Mouse (Mus musculus) monocyte, adult 5-6 weeks (primary cell): Measurements from ENCODE around the gene Ddx47. TPM values are rescaled to one million over a fixed set of nuclear protein-coding genes. Genes with fewer than 3 reads are reported as not detected.
A peak's percentile ranks its signal among the peaks of the same experiment; 100 is the strongest.

Source experiments
- ATAC-seq: fragments of 153-309, 156-312 bp; replicated peaks from 2 replicates; pipeline ENCODE4 v1.8.0; 2017; ENCODE audit warnings: mild to moderate bottlenecking; ENCODE audit not compliant: low TSS enrichment, insufficient number of reproducible peaks, severe bottlenecking, poor library complexity, low FRiP score
- total RNA-seq: library from RNA; stranded (forward); fragments of 200-1000, 200-491, 200-594 nt; gene quantifications from 3 replicates; pipeline ENCODE4 v1.2.3, GENCODE M21; 2017

Ddx47 gene
- total RNA-seq, 1 experiment from 2014 or later = 152 TPM

GRCm38 (mm10) chr6:135000272-135000671 lies 11.1 kb upstream of the Ddx47 start:
- ATAC-seq = no peak

GRCm38 (mm10) chr6:135001991-135002390 lies 9.4 kb upstream of the Ddx47 start:
- ATAC-seq = no peak

GRCm38 (mm10) chr6:135006372-135006771 lies 5.0 kb upstream of the Ddx47 start:
- no peak for ATAC-seq

- 0 out of 2 replicates have a peak, but pooled peaks have one; percentile 1 for ATAC-seq
Observed at GRCm38 (mm10) chr6:135011734-135012116, 313 bp downstream of the Ddx47 start.

GRCm38 (mm10) chr6:135017211-135017610 lies 5.8 kb downstream of the Ddx47 start:
- no peak for ATAC-seq

- no peak for ATAC-seq
Observed at GRCm38 (mm10) chr6:135019564-135019963, 8.2 kb downstream of the Ddx47 start.

GRCm38 (mm10) chr6:135021633-135022032 lies 10.2 kb downstream of the Ddx47 start:
- ATAC-seq = no peak

- ATAC-seq = no peak
Observed at GRCm38 (mm10) chr6:135023379-135023778, 12.0 kb downstream of the Ddx47 start.

GRCm38 (mm10) chr6:135024781-135025420 lies 13.5 kb downstream of the Ddx47 start:
- ATAC-seq = no peak

- ATAC-seq = 0 out of 2 replicates have a peak, but pooled peaks have one; percentile 36
Observed at GRCm38 (mm10) chr6:135026232-135026631, 14.8 kb downstream of the Ddx47 start.

GRCm38 (mm10) chr6:135026755-135027154 lies 15.3 kb downstream of the Ddx47 start:
- no peak for ATAC-seq

GRCm38 (mm10) chr6:135029246-135029645 lies 17.8 kb downstream of the Ddx47 start:
- no peak for ATAC-seq

- no peak for ATAC-seq
Observed at GRCm38 (mm10) chr6:135038674-135039073, 27.3 kb downstream of the Ddx47 start.

- no peak for ATAC-seq
Observed at GRCm38 (mm10) chr6:135040275-135040871, 29.0 kb downstream of the Ddx47 start.

- no peak for ATAC-seq
Observed at GRCm38 (mm10) chr6:135041930-135042329, 30.5 kb downstream of the Ddx47 start.

- no peak for ATAC-seq
Observed at GRCm38 (mm10) chr6:135047276-135047675, 35.9 kb downstream of the Ddx47 start.

GRCm38 (mm10) chr6:135048509-135048908 lies 37.1 kb downstream of the Ddx47 start:
- ATAC-seq = no peak

GRCm38 (mm10) chr6:135048956-135049355 lies 37.5 kb downstream of the Ddx47 start:
- no peak for ATAC-seq

- ATAC-seq = no peak
Observed at GRCm38 (mm10) chr6:135053789-135054188, 42.4 kb downstream of the Ddx47 start.

- ATAC-seq = no peak
Observed at GRCm38 (mm10) chr6:135055882-135056281, 44.5 kb downstream of the Ddx47 start.
